Mouse (Mus musculus): ENCODE results near the gene Tmem102.
A peak's percentile ranks its signal among the peaks of the same experiment; 100 is the strongest.

The Tmem102 gene

DNA sequence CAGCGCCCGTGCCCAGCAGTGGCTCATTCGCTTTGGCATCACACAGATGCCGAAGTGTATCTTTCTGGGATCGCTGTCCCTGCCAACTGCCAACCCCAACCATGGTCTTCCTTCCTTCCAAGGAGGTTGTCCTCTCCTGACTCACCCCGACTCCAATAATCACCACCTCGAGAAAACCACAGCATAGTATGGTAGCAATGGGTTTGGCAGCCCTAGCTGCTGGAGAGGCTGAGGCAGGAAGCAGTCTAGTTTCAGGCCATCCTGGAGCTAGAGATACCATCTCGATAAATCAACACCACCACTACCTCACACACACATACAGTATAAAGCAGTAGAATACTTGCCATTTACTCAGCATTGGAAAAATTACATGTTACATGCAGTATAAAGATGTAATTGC lies 13.4 kb upstream of the Tmem102 start:
- DNase-seq (ENCODE audit: low spot score) = no peak

GRCm38 (mm10) chr11:69818365-69818764 lies 12.9 kb upstream of the Tmem102 start, which contains the start of gene Spem2:
Gene Spem2 (minus strand): TSS chr11:69818465.
- no peak for DNase-seq (ENCODE audit: low spot score)

DNA sequence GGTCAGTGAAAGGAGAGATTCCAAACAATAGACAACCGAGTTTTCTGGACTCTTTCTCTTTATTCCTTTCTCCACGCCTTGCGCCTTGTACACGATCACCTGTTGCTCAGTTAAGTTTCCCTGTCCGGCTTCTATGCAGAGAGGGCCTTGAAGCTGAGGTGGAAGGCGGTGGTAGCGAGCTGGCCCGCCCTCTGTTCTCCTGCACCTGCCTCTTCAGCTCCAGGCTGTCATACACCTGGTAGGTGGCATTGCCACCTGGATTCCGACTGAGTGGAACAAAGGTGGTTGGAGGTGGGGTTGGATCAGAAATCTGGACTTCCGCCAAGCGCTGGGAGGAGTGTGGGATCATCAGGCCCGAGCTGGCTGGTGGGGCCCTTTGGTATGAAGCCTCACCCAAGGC lies 11.1 kb upstream of the Tmem102 start:
- DNase-seq (ENCODE audit: low spot score) = no peak

GRCm38 (mm10) chr11:69815155-69815554 lies 9.7 kb upstream of the Tmem102 start, which contains the start of gene Gm39566:
Gene Gm39566 (minus strand): TSS chr11:69815298.
- DNase-seq (ENCODE audit: low spot score) = no peak

DNA sequence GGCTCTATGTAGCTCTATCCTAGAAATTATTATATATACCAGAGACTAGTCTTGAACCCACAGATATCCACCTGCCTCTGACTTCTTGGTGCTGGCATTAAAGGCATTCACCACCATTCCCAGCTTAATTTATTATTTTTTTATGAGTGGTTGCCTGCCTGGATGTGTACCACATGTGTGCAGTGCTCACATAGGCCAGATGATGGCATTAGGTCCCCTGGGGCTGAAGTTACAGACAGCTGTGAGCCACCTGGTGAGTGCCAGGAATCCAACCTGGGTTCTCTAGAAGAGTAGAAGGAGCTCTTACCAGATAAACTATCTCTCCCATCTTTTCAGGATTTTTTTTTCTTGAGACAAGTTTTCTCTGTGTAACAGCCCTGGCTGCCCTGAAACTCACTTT lies 4.9 kb upstream of the Tmem102 start:
- DNase-seq (ENCODE audit: low spot score) = no peak

GRCm38 (mm10) chr11:69807641-69808040 lies 2.2 kb upstream of the Tmem102 start:
- no peak for DNase-seq (ENCODE audit: low spot score)

- DNase-seq (ENCODE audit: low spot score) = no peak
Measured at GRCm38 (mm10) chr11:69806378-69806777, 954 bp upstream of the Tmem102 start.

DNA sequence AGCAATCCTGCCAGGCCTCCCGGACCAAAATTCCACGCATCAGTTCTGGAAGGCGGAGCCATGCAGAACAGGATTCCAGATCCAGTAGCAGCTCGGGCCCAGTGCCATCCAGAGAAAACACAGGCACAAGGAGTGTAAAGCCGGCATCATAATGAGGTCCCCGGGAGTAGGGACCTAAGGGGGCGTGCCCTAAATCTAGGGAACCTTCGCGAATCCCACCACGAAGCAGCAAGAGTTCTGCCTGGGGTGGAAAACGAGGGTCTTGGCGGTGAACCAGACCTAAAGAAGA lies 828 bp downstream of the Tmem102 start:
- DNase-seq (ENCODE audit: low spot score) = no peak

DNA sequence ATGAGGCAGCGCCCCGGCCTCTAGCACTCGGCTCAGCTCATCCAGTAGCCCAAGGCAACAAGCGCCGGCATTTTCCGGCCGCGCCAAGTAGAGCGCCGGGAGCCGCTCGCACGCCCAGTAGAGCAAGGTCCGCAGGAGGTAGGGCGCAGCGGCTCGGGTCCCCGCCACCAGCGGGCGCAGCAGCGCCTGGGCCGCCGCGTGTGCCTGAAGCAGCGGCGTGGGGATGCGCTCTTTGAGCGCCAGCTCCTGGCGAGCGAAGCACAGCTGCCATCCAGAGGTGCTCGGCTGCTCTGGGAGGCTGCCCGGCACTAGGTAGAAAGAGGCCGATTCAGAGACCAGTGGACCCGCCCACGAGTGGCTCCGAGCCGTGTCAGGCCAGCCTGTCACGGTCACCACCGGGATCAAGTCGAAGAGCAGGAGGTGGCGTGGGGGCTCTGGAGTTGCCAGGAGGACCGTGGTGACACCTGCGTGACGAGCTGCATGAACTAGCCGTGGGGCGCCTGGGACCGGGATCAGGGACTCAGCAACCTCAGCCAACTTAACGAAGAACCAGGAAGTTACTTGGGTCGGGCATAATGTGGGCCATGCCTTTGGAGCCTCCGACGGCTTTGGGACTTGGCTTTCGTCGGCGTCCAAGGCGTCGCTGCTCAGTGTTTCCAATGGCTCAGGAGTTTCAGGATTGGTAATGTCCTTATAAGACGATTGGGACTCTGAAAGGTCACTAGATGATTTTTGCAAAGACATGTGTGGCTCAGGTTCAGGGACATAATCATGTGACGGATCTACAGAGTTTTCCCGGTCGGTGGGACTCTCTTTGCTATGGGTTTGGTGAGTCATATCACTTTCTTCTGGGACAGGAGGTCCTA lies 1.4 kb downstream of the Tmem102 start:
- DNase-seq (ENCODE audit: low spot score) = peak; percentile 33

GRCm38 (mm10) chr11:69803328-69803727 lies 2.1 kb downstream of the Tmem102 start:
- no peak for DNase-seq (ENCODE audit: low spot score)

- DNase-seq (ENCODE audit: low spot score) = peak; percentile 68
Measured at GRCm38 (mm10) chr11:69802648-69803105, 2.7 kb downstream of the Tmem102 start.

DNA sequence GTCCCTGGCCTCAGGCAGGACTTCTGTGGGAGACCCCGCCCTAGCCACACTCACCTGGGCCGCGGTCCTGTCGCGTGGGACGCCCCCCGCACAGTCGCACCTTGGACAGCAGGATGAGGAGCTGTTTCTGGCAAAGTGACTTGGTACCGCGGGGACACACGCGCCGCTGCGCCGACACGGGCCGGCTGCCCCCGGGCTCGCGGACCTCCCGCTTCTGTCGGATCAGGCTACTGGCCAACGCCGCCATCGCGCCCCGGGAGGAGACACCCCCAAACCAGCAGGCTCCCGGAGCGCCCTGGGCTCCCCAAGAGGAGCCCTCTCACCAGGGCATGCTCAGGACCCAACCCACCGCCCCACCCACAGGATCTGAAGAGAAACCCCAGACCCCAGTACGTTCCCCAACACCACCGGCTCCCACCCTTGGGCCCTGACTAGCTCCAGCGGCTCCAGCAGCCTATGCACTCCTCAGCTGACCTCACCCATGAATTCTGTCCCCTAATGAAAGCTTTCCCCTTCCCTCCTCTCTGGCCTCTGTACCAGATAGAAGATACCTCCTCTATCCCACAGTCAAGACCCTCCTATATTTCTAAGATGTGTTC lies 3.9 kb downstream of the Tmem102 start, which contains the start of gene Fgf11:
Gene Fgf11 (minus strand): TSS at position 479 of the 599 bp plus-strand sequence.
- no peak for DNase-seq (ENCODE audit: low spot score)

DNA sequence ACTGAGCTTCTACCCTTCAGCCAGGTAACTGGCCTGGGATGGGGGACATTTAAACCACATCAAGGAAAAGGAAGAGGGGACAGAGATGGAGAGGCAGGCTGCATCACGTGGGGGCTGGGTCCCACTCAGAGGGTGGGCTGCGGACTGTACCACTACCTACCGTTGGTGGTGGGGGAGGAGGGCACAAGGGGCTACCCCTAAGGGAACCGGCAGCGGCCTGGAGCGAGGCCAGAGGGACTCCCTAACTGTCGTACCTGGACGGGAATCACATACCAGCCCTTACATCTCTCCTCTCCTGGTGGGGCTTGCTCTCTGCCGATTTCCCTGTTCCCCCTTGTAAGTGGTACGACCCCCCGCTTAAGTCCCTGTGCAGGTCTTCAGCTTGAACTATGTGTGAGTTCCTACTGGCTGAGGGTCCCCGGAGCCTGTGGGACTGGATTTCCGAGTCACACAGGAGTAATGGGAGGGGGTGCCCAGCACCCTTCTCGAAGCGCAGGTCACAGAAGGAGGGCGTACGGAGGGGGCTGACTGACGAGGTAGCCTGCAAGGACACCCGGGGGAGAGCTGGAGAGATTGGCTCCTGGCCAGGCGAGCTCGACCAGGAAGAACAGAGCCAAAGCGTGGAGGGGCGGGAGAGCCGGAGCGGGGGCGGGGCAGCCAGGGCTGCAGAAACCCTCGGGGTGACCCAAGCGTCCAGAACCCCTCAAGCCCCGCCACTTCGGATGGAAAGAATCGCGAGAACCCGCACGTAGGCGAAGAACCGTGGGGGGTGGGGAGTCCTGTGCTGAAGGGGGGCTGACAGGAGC lies 4.8 kb downstream of the Tmem102 start:
- DNase-seq (ENCODE audit: low spot score) = peak; percentile 55

DNA sequence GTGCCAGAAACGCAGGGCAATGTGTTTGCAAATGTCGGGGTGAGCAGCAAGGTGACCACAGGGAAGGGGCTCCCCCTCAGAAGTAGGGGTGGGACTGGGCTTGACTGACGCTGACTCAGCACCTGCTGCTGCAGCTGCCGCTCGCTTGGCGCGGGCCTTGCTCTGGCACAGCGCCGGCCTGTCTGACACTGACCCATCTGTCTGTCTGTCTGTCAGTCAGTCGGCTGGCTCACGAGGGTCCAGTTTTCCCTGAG lies 5.4 kb downstream of the Tmem102 start:
- no peak for DNase-seq (ENCODE audit: low spot score)

DNA sequence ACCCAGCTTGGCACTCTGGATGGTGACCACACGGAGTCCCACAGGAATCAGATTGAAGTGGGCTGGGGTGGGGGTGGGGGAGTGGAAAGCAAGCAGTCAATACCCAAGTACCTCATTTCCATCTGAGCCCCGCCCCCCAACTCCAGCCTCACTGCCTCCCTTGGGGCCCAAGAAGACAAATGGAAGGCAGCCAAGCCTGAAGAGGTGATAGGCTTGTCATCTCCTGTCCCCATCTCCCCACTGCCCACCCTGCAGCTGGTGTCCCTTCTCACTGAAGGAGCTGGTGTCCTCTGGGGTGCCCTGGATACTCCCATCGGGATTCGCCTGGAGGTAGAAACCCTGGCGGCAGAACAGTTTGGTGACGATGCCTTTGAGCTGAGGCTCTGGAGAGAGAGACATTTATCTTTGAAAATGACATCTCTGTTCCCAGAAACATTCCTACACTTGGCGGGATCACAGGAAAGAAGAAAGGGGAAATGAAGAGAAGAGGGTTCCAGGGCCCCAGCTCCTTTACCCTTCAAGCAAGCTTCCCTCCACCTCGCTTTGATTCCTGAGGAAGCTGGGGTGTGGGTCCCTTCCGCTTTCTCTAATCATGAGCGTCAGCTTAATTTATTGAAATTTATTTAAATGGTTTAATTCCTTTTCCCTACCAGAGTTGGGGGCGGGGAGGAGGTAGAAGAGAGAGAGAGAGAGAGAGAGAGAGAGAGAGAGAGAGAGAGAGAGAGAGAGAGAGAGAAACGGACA lies 5.9 kb downstream of the Tmem102 start:
- DNase-seq (ENCODE audit: low spot score) = no peak

DNA sequence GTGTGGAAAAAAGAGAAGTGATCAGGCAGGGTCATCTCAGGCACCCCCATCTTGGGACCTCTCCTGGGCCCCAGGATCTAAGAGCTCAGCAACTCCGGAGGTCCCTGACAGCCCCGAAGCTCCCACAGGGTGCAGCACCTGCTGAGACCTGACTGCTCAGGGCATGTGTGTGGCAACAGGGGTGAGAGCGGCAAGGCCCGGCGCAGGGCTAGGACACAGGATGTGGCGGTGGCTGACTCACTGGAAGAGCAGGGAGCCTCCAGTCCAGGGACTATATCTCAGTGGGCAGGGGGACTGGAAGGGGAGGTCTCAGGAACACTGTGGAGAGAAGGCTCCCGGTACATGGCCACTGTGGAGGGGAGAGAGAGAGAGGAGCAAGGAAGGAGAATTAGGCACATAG lies 7.5 kb downstream of the Tmem102 start:
- DNase-seq (ENCODE audit: low spot score) = no peak

- DNase-seq (ENCODE audit: low spot score) = no peak
Measured at GRCm38 (mm10) chr11:69795983-69796435, 9.4 kb downstream of the Tmem102 start.

DNA sequence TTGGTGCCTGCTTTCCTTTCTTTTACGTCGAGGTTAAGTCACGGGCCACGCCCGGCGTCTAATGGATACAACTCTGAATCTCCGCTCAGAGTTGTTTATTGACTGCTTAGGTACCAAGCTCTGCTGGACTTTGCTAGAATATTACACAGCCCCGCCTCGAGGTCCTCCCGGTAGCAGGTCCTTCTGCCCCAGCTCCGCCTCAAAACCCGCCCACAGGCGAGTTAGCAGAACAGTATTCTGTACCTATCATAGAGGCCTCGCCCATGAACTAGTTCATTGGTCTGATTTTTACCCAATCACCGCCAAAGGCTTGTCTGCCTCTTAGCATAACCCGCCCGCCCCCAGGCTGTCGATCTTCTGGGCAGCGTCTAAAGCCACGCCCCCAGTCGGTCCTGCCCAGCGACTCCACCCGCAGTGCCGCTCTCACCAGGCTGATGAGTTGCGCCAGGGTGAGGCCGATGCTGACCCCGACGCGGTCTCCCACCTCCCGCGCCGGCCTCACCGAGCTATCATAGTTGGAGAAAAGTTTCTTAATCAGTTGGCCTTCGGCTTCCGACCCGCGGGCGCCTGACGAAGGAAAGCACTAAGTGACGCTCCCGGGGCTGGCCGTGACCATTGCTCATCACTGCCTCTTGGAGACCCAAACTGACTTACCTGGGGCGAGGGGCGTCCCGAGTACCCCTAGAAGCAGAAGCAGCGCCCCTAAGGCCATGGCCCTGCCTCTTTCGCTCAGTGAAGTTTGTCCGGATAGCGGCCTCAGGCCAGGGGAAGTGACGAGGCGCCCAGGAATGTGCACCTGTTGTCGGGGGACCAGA lies 10.0 kb downstream of the Tmem102 start, which contains the start of gene Chrnb1:
Gene Chrnb1 (minus strand): TSS at position 776 of the 815 bp plus-strand sequence.
- DNase-seq (ENCODE audit: low spot score) = no peak

DNA sequence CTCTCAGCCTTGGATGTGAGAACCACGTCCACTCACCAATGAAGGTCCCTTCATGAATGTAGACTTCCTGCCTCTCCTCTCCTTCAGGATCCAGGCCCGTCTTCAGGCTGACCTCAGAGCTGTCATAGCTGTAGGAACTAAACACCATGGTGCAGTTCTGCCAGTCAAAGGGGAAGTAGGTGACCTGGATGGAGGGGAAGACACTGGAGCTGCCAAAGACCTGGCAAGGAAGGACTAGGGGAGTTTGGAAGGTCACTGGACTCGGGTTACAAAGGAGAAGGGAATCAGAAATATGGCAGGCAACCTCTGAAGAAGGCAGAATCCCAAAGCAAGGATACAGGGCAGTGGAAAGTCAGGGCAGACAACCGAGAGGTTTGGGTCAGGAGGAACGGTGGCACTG lies 12.0 kb downstream of the Tmem102 start:
- DNase-seq (ENCODE audit: low spot score) = no peak

GRCm38 (mm10) chr11:69791420-69791819 lies 14.0 kb downstream of the Tmem102 start:
- no peak for DNase-seq (ENCODE audit: low spot score)

- DNase-seq (ENCODE audit: low spot score) = no peak
Measured at GRCm38 (mm10) chr11:69789431-69789830, 16.0 kb downstream of the Tmem102 start.
